Mouse (Mus musculus) Patski (cell line): ENCODE data around the gene Ntm. TPM values are rescaled to one million over a fixed set of nuclear protein-coding genes. Genes with fewer than 3 reads are reported as not detected.

Experiments used
- ATAC-seq: fragments of 100-300 bp; one replicate; pipeline ENCODE4 v1.8.0; 2021
- CTCF ChIA-PET: fragments of 350-600 bp; sonication (Branson Sonifier 250); formaldehyde crosslinking; loops from one replicate; lab custom pipeline; 2022; ENCODE audit warnings: inconsistent platforms; lab: Charles Lee
- POLR2A ChIA-PET: fragments of 350-600 bp; sonication (Branson Sonifier 250); formaldehyde crosslinking; loops from one replicate; lab custom pipeline; 2022; ENCODE audit warnings: antibody characterized with exemption, inconsistent platforms; lab: Charles Lee
- DNase-seq: peaks from one replicate; pipeline ENCODE4 v3.0.0-alpha.2; 2011; ENCODE audit warnings: low read depth, low spot score
- H3K27me3 ChIP-seq: fragments of 371-371 bp; one replicate; pipeline ENCODE4 v1.5.1; 2021
- CTCF ChIP-seq: fragments of 100-300 bp; IDR thresholded peaks from one replicate; pipeline ENCODE4 v1.5.1; 2021
- in situ Hi-C: fragments of 300-500 bp; cut with MboI; formaldehyde crosslinking; loops from 3 replicates; pipeline ENCODE4 v1.11.1; 2018; ENCODE audit warnings: low pct_unique_long_range_greater_than_20kb, mixed read lengths
- polyA plus RNA-seq: library from polyadenylated mRNA; unstranded; gene quantifications from one replicate; pipeline ENCODE4 v1.2.3, GENCODE M21; 2021

The Ntm gene
- polyA plus RNA-seq, 1 experiment from 2014 or later = 13.4 TPM

- ChIA-PET CTCF (interaction anchor here (0.8 kb wide), 1 partner anchor 12 kb away, joined by 3 read pairs; no protein-coding TSS in a partner anchor), POLR2A (no interaction called here)
- no peak for DNase-seq
- peaks cover 12% of the 10 kb centered on the region for H3K27me3 ChIP-seq
- ATAC-seq = no peak
- TF ChIP-seq CTCF = no peak
- in situ Hi-C loops = no loop called here
Measured at GRCm38 (mm10) chr9:29645796-29646400, 317.0 kb downstream of the Ntm start.

- ATAC-seq (no peak), DNase-seq (no peak)
- peaks cover 25% of the 10 kb centered on the region for H3K27me3 ChIP-seq
- ChIA-PET POLR2A (no interaction called here), CTCF (interaction anchor here (0.7 to 2.8 kb wide), 7 partner anchors 10 to 1387 kb away, joined by 3 to 9 read pairs (median 3); no protein-coding TSS in a partner anchor)
- in situ Hi-C loops = no loop called here
- peak; percentile 81 for TF ChIP-seq CTCF
Measured at GRCm38 (mm10) chr9:29642997-29643657, 319.8 kb downstream of the Ntm start.

DNA sequence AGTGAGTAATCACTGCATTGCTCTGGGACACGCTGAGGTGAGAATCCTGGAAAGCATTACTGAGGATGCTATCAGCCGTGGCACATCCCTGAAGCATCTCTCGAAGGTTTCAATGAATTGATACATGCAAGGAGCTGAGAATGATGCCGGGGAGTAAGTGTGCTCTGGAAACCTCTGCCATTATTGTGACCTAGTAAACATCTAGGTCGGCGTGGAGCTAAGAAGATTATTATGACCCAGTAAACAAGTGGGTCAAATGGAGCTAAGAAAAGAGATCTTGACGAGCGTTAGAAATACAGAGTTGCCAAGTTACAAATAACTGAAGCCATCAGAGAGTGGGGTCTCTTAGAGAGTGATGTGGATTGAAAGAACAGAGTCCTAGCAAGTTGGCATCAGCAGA lies 325.6 kb downstream of the Ntm start:
- in situ Hi-C loops = no loop called here
- ChIA-PET CTCF (no interaction called here), POLR2A (no interaction called here)
- no peak for TF ChIP-seq CTCF
- peaks cover 19% of the 10 kb centered on the region for H3K27me3 ChIP-seq
- DNase-seq = no peak
- ATAC-seq = no peak

GRCm38 (mm10) chr9:29617181-29617580 lies 345.8 kb downstream of the Ntm start:
- DNase-seq = no peak
- ChIA-PET POLR2A (no interaction called here), CTCF (no interaction called here)
- in situ Hi-C loops = no loop called here
- TF ChIP-seq CTCF = no peak
- H3K27me3 ChIP-seq = peaks cover 8% of the 10 kb centered on the region
- no peak for ATAC-seq

GRCm38 (mm10) chr9:29612020-29612612 lies 350.8 kb downstream of the Ntm start:
- CTCF ChIA-PET = no interaction called here
- DNase-seq = no peak

GRCm38 (mm10) chr9:29610867-29611266 lies 352.1 kb downstream of the Ntm start:
- CTCF ChIA-PET = no interaction called here
- in situ Hi-C loops = no loop called here
- POLR2A ChIA-PET = no interaction called here
- no peak for TF ChIP-seq CTCF
- ATAC-seq (no peak), DNase-seq (no peak)
- H3K27me3 ChIP-seq = peaks cover 23% of the 10 kb centered on the region

More at GRCm38 (mm10) chr9:29612020-29612612, 350.8 kb downstream of the Ntm start:
- TF ChIP-seq CTCF = no peak
- POLR2A ChIA-PET = interaction anchor here (0.7 kb wide), 1 partner anchor 36 kb away, joined by 3 read pairs; no protein-coding TSS in a partner anchor
- in situ Hi-C loops = no loop called here
- peaks cover 15% of the 10 kb centered on the region for H3K27me3 ChIP-seq
- ATAC-seq = no peak

DNA sequence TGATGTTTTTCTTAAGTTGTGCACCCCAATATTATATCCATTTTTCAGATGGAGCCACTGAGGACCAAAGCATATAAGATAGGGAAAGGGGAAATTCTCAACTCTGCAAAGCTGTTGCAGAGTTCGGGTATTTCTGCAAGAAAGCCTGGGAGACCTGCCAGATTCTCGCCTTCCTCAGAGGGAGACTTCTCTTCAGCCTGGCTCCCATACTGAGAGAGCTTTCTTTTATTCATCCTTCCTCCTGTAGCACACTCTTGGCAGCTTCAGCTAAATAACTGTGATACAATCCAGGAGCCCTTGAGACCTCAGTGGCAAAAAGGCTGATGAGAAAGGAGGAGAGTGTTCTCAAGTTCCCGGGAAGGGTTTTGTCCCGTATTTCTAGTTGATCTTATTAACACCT lies 365.3 kb downstream of the Ntm start:
- POLR2A ChIA-PET = no interaction called here
- CTCF ChIA-PET = no interaction called here
- no peak for TF ChIP-seq CTCF
- peaks cover 18% of the 10 kb centered on the region for H3K27me3 ChIP-seq
- in situ Hi-C loops = no loop called here
- ATAC-seq (no peak), DNase-seq (no peak)

DNA sequence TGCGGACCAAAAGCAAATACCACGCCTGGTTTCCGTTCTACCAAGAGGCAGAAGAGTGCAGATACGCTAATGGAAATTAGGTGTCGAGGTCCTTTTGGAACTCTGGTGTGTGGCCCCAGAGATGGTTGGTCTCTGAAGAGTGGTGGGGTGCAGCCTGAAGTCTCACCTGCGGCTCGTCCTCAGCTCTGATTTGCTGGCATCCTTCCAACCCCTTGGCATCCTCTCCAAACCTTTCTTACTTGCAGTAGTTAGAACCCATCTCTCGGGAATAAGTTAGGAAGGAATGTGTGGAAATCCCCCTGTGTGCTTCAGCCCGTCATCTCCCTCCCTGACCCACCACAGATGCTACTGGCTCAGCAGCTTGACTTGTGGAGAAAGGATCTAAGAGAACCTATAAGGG lies 367.6 kb downstream of the Ntm start:
- ChIA-PET POLR2A (no interaction called here), CTCF (interaction anchor here (1.1 kb wide), 1 partner anchor 9 kb away, joined by 4 read pairs; no protein-coding TSS in a partner anchor)
- in situ Hi-C loops = no loop called here
- no peak for TF ChIP-seq CTCF
- no peak for DNase-seq
- no peak for ATAC-seq
- H3K27me3 ChIP-seq = peaks cover 23% of the 10 kb centered on the region

GRCm38 (mm10) chr9:29594537-29595294 lies 368.2 kb downstream of the Ntm start:
- CTCF ChIA-PET = no interaction called here
- no peak for DNase-seq

DNA sequence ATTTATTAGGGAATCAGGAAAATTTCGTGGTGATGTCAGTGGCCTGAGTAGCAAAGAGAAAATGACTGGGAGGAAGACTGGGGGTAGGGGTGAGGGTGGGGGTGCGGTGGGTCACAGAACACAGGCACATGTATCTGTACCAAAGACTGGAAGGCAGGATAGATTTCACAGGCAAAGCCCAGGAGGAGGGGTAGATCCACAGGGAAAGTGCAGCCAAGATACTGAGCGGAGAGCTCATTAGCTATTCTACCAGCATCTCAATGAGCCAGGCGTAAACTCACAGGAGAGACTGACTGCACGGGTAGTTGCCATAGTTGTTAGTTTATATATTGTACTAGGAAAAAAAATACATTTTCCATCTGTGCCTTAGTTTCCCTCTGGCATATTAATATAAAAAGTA lies 375.6 kb downstream of the Ntm start:
- in situ Hi-C loops = no loop called here
- H3K27me3 ChIP-seq = peaks cover 27% of the 10 kb centered on the region
- CTCF ChIA-PET = interaction anchor here (1.9 kb wide), 1 partner anchor 32 kb away, joined by 5 read pairs; no protein-coding TSS in a partner anchor
- no peak for TF ChIP-seq CTCF
- POLR2A ChIA-PET = no interaction called here
- DNase-seq (no peak), ATAC-seq (no peak)

More at GRCm38 (mm10) chr9:29594537-29595294, 368.2 kb downstream of the Ntm start:
- TF ChIP-seq CTCF = no peak
- peaks cover 28% of the 10 kb centered on the region for H3K27me3 ChIP-seq
- in situ Hi-C loops = no loop called here
- POLR2A ChIA-PET = no interaction called here
- no peak for ATAC-seq
